Mouse (Mus musculus): ENCODE results near the gene Syt1. TPM values are rescaled to one million over a fixed set of nuclear protein-coding genes. Genes with fewer than 3 reads are reported as not detected.

The Syt1 gene
- polyA plus RNA-seq, 1 experiment, result 80.9 TPM

DNA sequence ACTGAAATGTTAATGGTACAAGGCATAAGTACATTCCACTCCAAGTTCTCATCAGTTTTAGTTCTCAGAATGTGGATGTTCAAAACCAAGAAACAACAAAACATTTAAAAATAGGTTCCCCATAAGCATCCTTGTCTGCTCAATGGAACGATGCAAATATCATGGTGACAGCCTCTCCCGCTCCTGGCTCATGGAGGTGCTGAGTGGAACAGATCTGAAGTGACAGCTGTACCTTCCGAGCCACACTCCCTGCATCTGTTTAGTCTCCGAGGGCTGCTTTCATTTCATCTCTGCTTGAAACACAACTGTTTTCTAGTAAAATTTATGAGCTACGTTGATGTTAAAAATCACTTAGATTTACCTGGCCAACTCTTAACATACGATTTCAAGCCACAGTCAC, 179.0 kb downstream of the Syt1 start:
- peak; percentile 68 for DNase-seq (ENCODE audit: low read depth)
- TF ChIP-seq CTCF (IDR thresholded peaks at IDR 0.05; ENCODE audit: borderline replicate concordance, extremely low read depth, insufficient read depth, insufficient read length), result no peak
- TF ChIP-seq POLR2A (IDR thresholded peaks at IDR 0.05; ENCODE audit: borderline replicate concordance, extremely low read depth, insufficient read depth, insufficient read length, poor library complexity, severe bottlenecking), result no peak

DNA sequence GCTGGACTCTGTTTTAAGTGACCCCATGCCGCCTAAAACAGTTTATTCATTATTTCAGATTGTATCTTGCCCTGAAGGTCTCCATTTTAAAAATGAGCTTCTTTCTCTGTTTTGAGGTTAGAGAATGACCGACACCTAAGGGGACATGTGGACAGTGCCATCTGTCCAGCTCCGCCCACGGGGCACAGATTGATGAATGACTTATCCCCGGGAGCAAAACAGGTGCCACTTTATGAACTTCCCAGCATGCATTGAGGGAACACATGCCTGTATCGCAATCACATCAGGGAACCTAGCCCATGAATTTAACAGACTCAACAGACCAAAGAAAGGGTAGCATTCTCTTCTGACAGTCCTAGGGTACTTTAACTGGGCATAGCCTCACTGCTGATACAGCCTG, 188.5 kb downstream of the Syt1 start:
- no peak for DNase-seq (ENCODE audit: low read depth)
- TF ChIP-seq POLR2A (IDR thresholded peaks at IDR 0.05; ENCODE audit: borderline replicate concordance, extremely low read depth, insufficient read depth, insufficient read length, poor library complexity, severe bottlenecking) (no peak), CTCF (IDR thresholded peaks at IDR 0.05; ENCODE audit: borderline replicate concordance, extremely low read depth, insufficient read depth, insufficient read length) (no peak)

DNA sequence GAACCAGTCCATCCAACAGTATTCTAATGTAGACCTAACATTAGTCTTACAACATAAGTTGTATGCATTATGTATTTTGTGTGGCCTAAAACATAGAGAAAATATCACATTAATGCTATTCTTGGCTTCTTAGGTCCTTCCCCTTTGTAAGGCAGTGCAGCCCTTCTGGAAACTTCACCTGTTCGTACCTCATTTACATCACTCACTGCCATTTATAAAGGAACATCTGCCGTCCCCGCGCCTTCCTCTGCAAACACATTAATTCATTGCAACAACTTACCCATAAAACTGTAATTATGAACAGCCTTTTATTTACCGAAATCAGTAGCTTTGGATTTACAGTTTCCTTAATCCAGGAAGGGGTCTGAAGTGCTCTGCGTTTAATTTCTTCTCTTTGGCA, 195.4 kb downstream of the Syt1 start:
- DNase-seq (ENCODE audit: low read depth), result peak; percentile 76
- no peak for TF ChIP-seq CTCF (IDR thresholded peaks at IDR 0.05; ENCODE audit: borderline replicate concordance, extremely low read depth, insufficient read depth, insufficient read length)
- TF ChIP-seq POLR2A (IDR thresholded peaks at IDR 0.05; ENCODE audit: borderline replicate concordance, extremely low read depth, insufficient read depth, insufficient read length, poor library complexity, severe bottlenecking), result no peak

DNA sequence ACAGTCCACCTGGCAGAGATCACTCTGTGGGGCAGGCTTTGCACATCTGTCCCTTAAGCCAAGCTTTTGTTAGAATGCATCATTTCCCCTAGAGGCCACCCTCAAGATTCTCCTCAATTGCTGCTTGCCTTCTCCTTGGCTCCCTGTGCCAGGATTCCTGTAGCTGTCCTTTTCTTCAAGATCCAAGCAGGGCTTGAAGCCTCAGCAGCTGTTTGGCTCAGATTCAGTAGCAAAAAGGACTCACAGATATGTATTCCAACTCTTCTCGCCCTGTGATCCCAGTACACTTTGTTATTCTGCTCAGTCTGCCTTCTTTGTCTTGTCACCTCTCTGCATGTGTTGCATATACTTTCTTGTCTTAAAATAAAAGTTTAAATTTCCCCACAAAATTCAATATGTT, 206.4 kb downstream of the Syt1 start:
- TF ChIP-seq POLR2A (IDR thresholded peaks at IDR 0.05; ENCODE audit: borderline replicate concordance, extremely low read depth, insufficient read depth, insufficient read length, poor library complexity, severe bottlenecking) (no peak), CTCF (IDR thresholded peaks at IDR 0.05; ENCODE audit: borderline replicate concordance, extremely low read depth, insufficient read depth, insufficient read length) (no peak)
- DNase-seq (ENCODE audit: low read depth), result no peak

- TF ChIP-seq POLR2A (IDR thresholded peaks at IDR 0.05; ENCODE audit: borderline replicate concordance, extremely low read depth, insufficient read depth, insufficient read length, poor library complexity, severe bottlenecking) (no peak), CTCF (IDR thresholded peaks at IDR 0.05; ENCODE audit: borderline replicate concordance, extremely low read depth, insufficient read depth, insufficient read length) (no peak)
- peak; percentile 39 for DNase-seq (ENCODE audit: low read depth)
These were observed 210.0 kb downstream of the Syt1 start for GRCm38 (mm10) chr10:108800776-108801175.

GRCm38 (mm10) chr10:108798826-108799225, 212.0 kb downstream of the Syt1 start:
- TF ChIP-seq POLR2A (IDR thresholded peaks at IDR 0.05; ENCODE audit: borderline replicate concordance, extremely low read depth, insufficient read depth, insufficient read length, poor library complexity, severe bottlenecking) (no peak), CTCF (IDR thresholded peaks at IDR 0.05; ENCODE audit: borderline replicate concordance, extremely low read depth, insufficient read depth, insufficient read length) (no peak)

DNA sequence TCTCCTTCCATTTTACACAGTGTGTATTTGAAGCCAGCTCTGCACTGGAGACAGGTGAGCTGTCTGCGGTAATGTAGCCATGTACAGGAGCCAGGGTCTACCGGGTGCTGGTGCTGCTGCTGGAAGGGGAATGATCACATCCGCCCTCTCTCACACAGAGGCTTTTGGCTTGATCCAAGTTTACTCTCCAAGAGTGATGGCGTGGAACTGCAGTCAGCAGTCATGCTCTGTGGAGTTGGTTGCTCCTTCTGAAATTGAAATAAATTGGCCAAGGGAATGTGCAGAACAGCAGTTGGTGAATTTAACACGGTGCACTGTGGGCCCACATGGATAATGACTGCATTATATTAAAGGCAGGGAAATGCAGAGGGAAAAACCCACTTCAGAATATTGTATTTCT, 228.0 kb downstream of the Syt1 start:
- no peak for TF ChIP-seq POLR2A (IDR thresholded peaks at IDR 0.05; ENCODE audit: borderline replicate concordance, extremely low read depth, insufficient read depth, insufficient read length, poor library complexity, severe bottlenecking)
- TF ChIP-seq CTCF (IDR thresholded peaks at IDR 0.05; ENCODE audit: borderline replicate concordance, extremely low read depth, insufficient read depth, insufficient read length), result no peak
- DNase-seq (ENCODE audit: low read depth), result no peak

More at GRCm38 (mm10) chr10:108798826-108799225, 212.0 kb downstream of the Syt1 start:
- DNase-seq (ENCODE audit: low read depth), result peak; percentile 55

- TF ChIP-seq POLR2A (IDR thresholded peaks at IDR 0.05; ENCODE audit: borderline replicate concordance, extremely low read depth, insufficient read depth, insufficient read length, poor library complexity, severe bottlenecking) (no peak), CTCF (IDR thresholded peaks at IDR 0.05; ENCODE audit: borderline replicate concordance, extremely low read depth, insufficient read depth, insufficient read length) (no peak)
These were observed 230.2 kb downstream of the Syt1 start for GRCm38 (mm10) chr10:108780614-108781013.

DNA sequence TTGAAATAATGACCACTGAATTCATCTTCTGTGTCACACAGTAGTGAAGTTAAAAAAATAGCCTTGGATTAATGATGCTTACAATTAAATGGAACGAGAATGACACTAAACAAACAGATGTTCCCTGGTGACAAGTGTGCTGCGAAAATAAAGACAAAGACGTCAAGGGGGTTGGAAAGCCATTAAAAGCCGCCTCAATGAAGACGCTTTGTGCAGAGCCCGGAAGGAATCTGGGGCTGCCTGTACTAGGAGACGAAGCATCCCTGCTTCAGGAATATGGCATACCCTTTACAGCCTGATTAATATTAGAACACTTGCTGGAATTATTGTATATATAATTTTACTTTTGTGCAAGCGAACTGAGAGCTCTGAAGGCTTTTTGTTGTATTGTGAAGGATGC, 234.0 kb downstream of the Syt1 start:
- TF ChIP-seq POLR2A (IDR thresholded peaks at IDR 0.05; ENCODE audit: borderline replicate concordance, extremely low read depth, insufficient read depth, insufficient read length, poor library complexity, severe bottlenecking) (no peak), CTCF (IDR thresholded peaks at IDR 0.05; ENCODE audit: borderline replicate concordance, extremely low read depth, insufficient read depth, insufficient read length) (no peak)
- DNase-seq (ENCODE audit: low read depth), result peak; percentile 55

More at GRCm38 (mm10) chr10:108780614-108781013, 230.2 kb downstream of the Syt1 start:
- no peak for DNase-seq (ENCODE audit: low read depth)

DNA sequence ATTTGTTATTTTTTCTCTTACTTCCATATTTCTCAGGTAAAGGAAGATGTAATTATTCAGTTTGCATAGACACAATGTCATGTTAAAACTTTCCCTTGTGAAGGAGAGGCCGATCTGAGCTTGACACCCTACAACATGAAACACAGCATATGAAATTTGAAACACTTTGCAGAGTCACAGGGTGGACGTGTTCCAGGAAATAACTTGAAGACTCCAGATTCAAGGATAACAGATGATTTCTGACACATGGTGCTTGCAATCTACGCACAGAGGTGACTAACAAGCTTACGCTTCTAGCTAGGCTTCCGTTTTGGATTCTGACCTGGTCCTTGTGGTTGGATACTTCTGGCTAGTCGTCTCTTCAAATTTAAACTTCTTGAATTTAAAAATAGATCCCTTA, 239.7 kb downstream of the Syt1 start:
- DNase-seq (ENCODE audit: low read depth), result peak; percentile 53
- no peak for TF ChIP-seq POLR2A (IDR thresholded peaks at IDR 0.05; ENCODE audit: borderline replicate concordance, extremely low read depth, insufficient read depth, insufficient read length, poor library complexity, severe bottlenecking)
- no peak for TF ChIP-seq CTCF (IDR thresholded peaks at IDR 0.05; ENCODE audit: borderline replicate concordance, extremely low read depth, insufficient read depth, insufficient read length)

GRCm38 (mm10) chr10:108765564-108765963, 245.2 kb downstream of the Syt1 start:
- no peak for TF ChIP-seq POLR2A (IDR thresholded peaks at IDR 0.05; ENCODE audit: borderline replicate concordance, extremely low read depth, insufficient read depth, insufficient read length, poor library complexity, severe bottlenecking)
- no peak for TF ChIP-seq CTCF (IDR thresholded peaks at IDR 0.05; ENCODE audit: borderline replicate concordance, extremely low read depth, insufficient read depth, insufficient read length)
- peak; percentile 57 for DNase-seq (ENCODE audit: low read depth)

GRCm38 (mm10) chr10:108763722-108764121, 247.1 kb downstream of the Syt1 start:
- DNase-seq (ENCODE audit: low read depth), result peak; percentile 73
- TF ChIP-seq CTCF (IDR thresholded peaks at IDR 0.05; ENCODE audit: borderline replicate concordance, extremely low read depth, insufficient read depth, insufficient read length) (no peak), POLR2A (IDR thresholded peaks at IDR 0.05; ENCODE audit: borderline replicate concordance, extremely low read depth, insufficient read depth, insufficient read length, poor library complexity, severe bottlenecking) (no peak)
